Mouse (Mus musculus) stomach, embryonic 14.5 days (tissue): ENCODE results near the gene Rras. TPM values are rescaled to one million over a fixed set of nuclear protein-coding genes. Genes with fewer than 3 reads are reported as not detected.

Source experiments
- ATAC-seq: fragments of 200-750 bp; cut with Nextera tagmentation; 2 replicates; pipeline ENCODE4 v1.8.0; 2017; ENCODE audit warnings: low read depth, moderate TSS enrichment; ENCODE audit not compliant: insufficient number of reproducible peaks, insufficient read depth, low FRiP score
- H3K27ac ChIP-seq: fragments of 300-500 bp; sonication (generic); 2 replicates; pipeline ENCODE4 v1.5.1; 2014; ENCODE audit warnings: mild to moderate bottlenecking, low read length, moderate library complexity, mixed read lengths
- H3K27me3 ChIP-seq: fragments of 300-500 bp; sonication (generic); 2 replicates; pipeline ENCODE4 v1.6.1; 2014; ENCODE audit warnings: low read length, control low read depth, mixed read lengths; ENCODE audit not compliant: control insufficient read depth, insufficient read depth
- H3K36me3 ChIP-seq: fragments of 300-500 bp; sonication (generic); 2 replicates; pipeline ENCODE4 v1.6.1; 2014; ENCODE audit warnings: mild to moderate bottlenecking, control low read depth, low read length, moderate library complexity, mixed read lengths; ENCODE audit not compliant: control insufficient read depth, insufficient read depth
- H3K4me1 ChIP-seq: fragments of 300-500 bp; sonication (generic); 2 replicates; pipeline ENCODE4 v1.6.1; 2014; ENCODE audit warnings: low read length, control low read depth, mixed read lengths; ENCODE audit not compliant: control insufficient read depth, insufficient read depth
- H3K4me2 ChIP-seq: fragments of 300-500 bp; sonication (generic); replicated peaks from 2 replicates; pipeline ENCODE4 v1.6.1; 2014; ENCODE audit warnings: low read depth, low read length, control low read depth
- H3K4me3 ChIP-seq: fragments of 300-500 bp; sonication (generic); 2 replicates; pipeline ENCODE4 v1.5.1; 2014; ENCODE audit warnings: low read depth, low read length, control low read depth
- H3K9ac ChIP-seq: fragments of 300-500 bp; sonication (generic); replicated peaks from 2 replicates; pipeline ENCODE4 v1.6.1; 2014; ENCODE audit warnings: low read depth, mild to moderate bottlenecking, control low read depth, low read length, moderate library complexity, mixed read lengths
- H3K9me3 ChIP-seq: fragments of 300-500 bp; sonication (generic); 2 replicates; pipeline ENCODE4 v1.6.1; 2016; ENCODE audit warnings: low read depth, low read length, control low read depth; ENCODE audit not compliant: control insufficient read depth
- WGBS: fragments of 180-500 bp; shearing (Covaris S2); extraction: QIAGEN DNeasy Blood & Tissue Kit; methylation state at CpG from one replicate; pipeline ENCODE4 v1.1.7; 2014; 5-methylcytosine and 5-hydroxymethylcytosine counted together
- polyA plus RNA-seq: library from polyadenylated mRNA; unstranded; fragments of >200 nt; fragmentation: Nextera tagmentation; extraction: Ambion mirVana; gene quantifications from 2 replicates; pipeline ENCODE4 v1.2.1, GENCODE M21; 2014

Gene Rras
- polyA plus RNA-seq, 1 experiment from 2014 or later, result 75.0 TPM

- Histone ChIP-seq H3K27me3 (no peaks in the 10 kb centered on the region), H3K27ac (no peak overlapping the region), H3K9me3 (no peaks in the 10 kb centered on the region), H3K4me3 (no peak overlapping the region), H3K36me3 (no peaks in the 10 kb centered on the region), H3K9ac (no peak overlapping the region), H3K4me2 (no peak overlapping the region), H3K4me1 (peaks cover 5% of the 10 kb centered on the region)
- WGBS, result 66% methylated on average over 14 of the region's 14 CpGs
- no peak for ATAC-seq
Measured at GRCm38 (mm10) chr7:45056329-45056971, 38.7 kb downstream of the Rras start.

DNA sequence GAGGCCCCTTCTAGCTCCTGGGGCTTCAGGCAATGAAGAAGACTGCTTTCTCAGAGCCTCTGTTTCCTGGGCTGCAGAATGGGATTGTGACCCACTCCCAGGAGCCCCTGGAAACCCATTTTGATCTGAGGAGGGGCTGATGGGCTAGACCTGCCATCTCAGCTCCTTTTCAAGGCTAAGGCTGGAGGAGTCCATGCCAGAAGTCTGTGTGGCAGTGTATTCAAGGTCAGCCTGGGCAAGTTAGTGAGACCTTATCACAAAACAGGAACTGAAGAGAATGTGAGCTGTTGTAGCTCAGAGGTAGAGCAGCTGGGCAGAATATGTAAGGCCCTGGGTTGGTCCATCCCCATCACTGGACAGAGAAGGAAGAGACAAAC lies 39.2 kb downstream of the Rras start:
- Histone ChIP-seq H3K4me2 (no peak overlapping the region), H3K9me3 (no peaks in the 10 kb centered on the region), H3K36me3 (no peaks in the 10 kb centered on the region), H3K27ac (no peak overlapping the region), H3K4me3 (no peak overlapping the region), H3K4me1 (peaks cover 9% of the 10 kb centered on the region), H3K9ac (no peak overlapping the region), H3K27me3 (no peaks in the 10 kb centered on the region)
- no peak for ATAC-seq

GRCm38 (mm10) chr7:45058607-45059571 lies 41.1 kb downstream of the Rras start:
- Histone ChIP-seq H3K4me3 (no peak overlapping the region), H3K27ac (no peak overlapping the region), H3K9ac (no peak overlapping the region), H3K4me2 (no peak overlapping the region), H3K4me1 (peaks cover 9% of the 10 kb centered on the region), H3K9me3 (no peaks in the 10 kb centered on the region), H3K36me3 (no peaks in the 10 kb centered on the region), H3K27me3 (no peaks in the 10 kb centered on the region)
- ATAC-seq, result no peak
- 77% methylated on average over 10 of the region's 10 CpGs for WGBS

DNA sequence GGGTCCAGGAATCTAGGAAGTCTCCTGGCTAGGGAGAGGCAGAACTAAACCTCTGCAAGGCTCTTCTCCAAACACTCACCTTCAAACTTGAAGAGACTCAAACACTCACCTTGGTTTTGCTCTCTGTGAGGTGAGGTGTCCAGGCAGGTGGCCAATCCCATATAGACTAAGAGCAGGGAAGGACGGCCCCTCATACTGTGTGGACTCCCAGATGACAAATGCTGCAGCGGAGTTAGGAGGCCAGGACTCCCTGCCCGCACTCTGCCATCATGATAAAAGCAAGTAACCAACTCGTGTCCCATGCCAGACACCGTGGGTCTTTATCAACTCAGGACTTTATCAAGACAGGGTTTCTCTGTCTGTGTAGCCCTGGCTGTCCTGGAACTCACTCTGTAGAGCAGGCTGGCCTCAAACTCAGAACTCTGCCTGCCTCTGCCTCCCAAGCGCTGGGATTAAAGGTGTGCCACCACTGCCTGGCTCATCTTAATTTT lies 42.9 kb downstream of the Rras start:
- H3K4me2 ChIP-seq, result peak overlapping the region; percentile 64
- no peak overlapping the region for H3K4me3 ChIP-seq

GRCm38 (mm10) chr7:45061532-45062075 lies 43.8 kb downstream of the Rras start:
- peak; percentile 54 for ATAC-seq
- no peaks in the 10 kb centered on the region for H3K36me3 ChIP-seq
- peak overlapping the region; percentile 69 for H3K4me3 ChIP-seq
- H3K27me3 ChIP-seq, result no peaks in the 10 kb centered on the region
- peak overlapping the region; percentile 64 for H3K4me2 ChIP-seq
- peaks cover 9% of the 10 kb centered on the region for H3K4me1 ChIP-seq
- WGBS, result 13% methylated on average over 11 of the region's 11 CpGs
- no peaks in the 10 kb centered on the region for H3K9me3 ChIP-seq
- peak overlapping the region; percentile 89 for H3K27ac ChIP-seq
- H3K9ac ChIP-seq, result peak overlapping the region; percentile 42

More for the DNA sequence above, 42.9 kb downstream of the Rras start:
- H3K9me3 ChIP-seq, result no peaks in the 10 kb centered on the region
- WGBS, result 95% methylated on average over 6 of the region's 6 CpGs
- H3K4me1 ChIP-seq, result peaks cover 9% of the 10 kb centered on the region
- no peak overlapping the region for H3K27ac ChIP-seq
- no peaks in the 10 kb centered on the region for H3K27me3 ChIP-seq
- ATAC-seq, result no peak
- H3K36me3 ChIP-seq, result no peaks in the 10 kb centered on the region
- H3K9ac ChIP-seq, result peak overlapping the region; percentile 42; the same call in 1 of the 2 replicates

DNA sequence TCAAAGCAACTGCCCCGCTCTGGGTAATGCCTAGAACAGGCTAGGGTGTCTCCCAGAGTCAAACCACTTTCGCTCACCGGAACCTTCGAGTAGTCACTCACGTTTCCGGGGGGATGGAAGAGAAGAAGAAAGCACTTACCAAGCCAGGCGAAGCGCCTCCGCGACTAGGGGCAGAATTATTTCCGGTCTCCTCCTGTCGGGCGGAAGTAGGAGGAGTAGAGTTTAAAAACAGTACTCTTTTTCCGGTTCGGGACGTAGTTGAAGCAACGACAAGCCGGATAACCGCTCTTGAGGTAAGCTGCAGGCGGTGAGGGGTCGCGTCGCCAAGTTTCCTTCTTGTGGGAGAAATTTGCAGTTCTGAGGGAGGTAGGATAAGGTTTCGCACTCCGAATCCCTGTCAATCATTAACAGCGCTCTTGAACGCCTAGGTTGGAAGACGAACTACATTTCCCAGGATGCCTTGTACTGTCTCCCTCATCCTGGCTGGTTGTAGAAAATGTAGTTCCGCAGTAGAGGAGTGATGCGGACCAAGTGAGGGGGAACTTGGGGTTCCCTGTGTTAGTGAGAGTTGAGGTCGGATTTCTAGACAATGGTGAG lies 44.6 kb downstream of the Rras start, which contains the start of the genes Nosip and Prrg2:
TSS of gene Nosip (plus strand) at position 191 of the 597 bp plus-strand sequence.
TSS of gene Prrg2 (minus strand) at position 439 of the 597 bp plus-strand sequence.
- Histone ChIP-seq H3K9ac (peak within 1 kb of the TSS; percentile 42), H3K36me3 (no peaks in the 10 kb centered on the region), H3K4me1 (peaks cover 9% of the 10 kb centered on the region), H3K27ac (peak within 1 kb of the TSS; percentile 89), H3K9me3 (no peaks in the 10 kb centered on the region), H3K27me3 (no peaks in the 10 kb centered on the region), H3K4me2 (peak within 1 kb of the TSS; percentile 64), H3K4me3 (peak within 1 kb of the TSS; percentile 69)
- WGBS, result under 1% methylated on average over 31 of the region's 31 CpGs
- peak; percentile 88 for ATAC-seq

GRCm38 (mm10) chr7:45067190-45067999 lies 49.6 kb downstream of the Rras start:
- H3K9ac ChIP-seq, result no peak overlapping the region
- WGBS, result 68% methylated on average over 4 of the region's 4 CpGs
- no peaks in the 10 kb centered on the region for H3K4me1 ChIP-seq
- no peak overlapping the region for H3K4me2 ChIP-seq
- ATAC-seq, result no peak
- no peaks in the 10 kb centered on the region for H3K36me3 ChIP-seq
- no peak overlapping the region for H3K27ac ChIP-seq
- H3K27me3 ChIP-seq, result no peaks in the 10 kb centered on the region
- H3K9me3 ChIP-seq, result no peaks in the 10 kb centered on the region
- no peak overlapping the region for H3K4me3 ChIP-seq
